Mouse (Mus musculus) CH12.LX (cell line): ENCODE results near the gene Gng4. TPM values are rescaled to one million over a fixed set of nuclear protein-coding genes. Genes with fewer than 3 reads are reported as not detected.

Experiments
- DNase-seq: peaks from one replicate; pipeline ENCODE4 v3.0.0-alpha.2; 2013; ENCODE audit errors: extremely low read depth
- H3K27ac ChIP-seq: 2 replicates; pipeline ENCODE4 v1.5.1; 2012; ENCODE audit warnings: low read depth, mild to moderate bottlenecking, control low read depth, moderate library complexity; ENCODE audit not compliant: insufficient read depth
- H3K27me3 ChIP-seq: replicated peaks from 2 replicates; pipeline ENCODE3; 2012; ENCODE audit warnings: inconsistent platforms
- H3K36me3 ChIP-seq, 2 experiments: replicated peaks in 1 of 2; 2 replicates each; pipeline versions ENCODE3 to v1.6.1; 2012; ENCODE audit warnings: inconsistent platforms in 1 of 2, low read length in 1 of 2, mild to moderate bottlenecking in 1 of 2, mixed read lengths in 1 of 2, moderate library complexity in 1 of 2; ENCODE audit not compliant: control insufficient read depth in 1 of 2, insufficient read depth in 1 of 2
- H3K4me1 ChIP-seq, 2 experiments: 2 replicates each; pipeline ENCODE4 v1.6.1; 2012; ENCODE audit warnings: inconsistent platforms in 1 of 2, moderate library complexity in 1 of 2; ENCODE audit not compliant: insufficient read depth in 2 of 2, control insufficient read depth in 1 of 2
- H3K4me2 ChIP-seq: 2 replicates; pipeline ENCODE4 v1.6.1; 2012; ENCODE audit warnings: low read depth, mild to moderate bottlenecking, control low read depth; ENCODE audit not compliant: poor library complexity, insufficient read depth, severe bottlenecking
- H3K4me3 ChIP-seq, 3 experiments: fragments of 150-350 bp in 1 of 3; sonication (generic) in 1 of 3; replicated peaks in 1 of 3; 2 replicates each; pipeline versions ENCODE3 to v1.5.1; 2011 to 2012; ENCODE audit warnings: low read depth in 2 of 3, low read length in 2 of 3, mild to moderate bottlenecking in 2 of 3, moderate library complexity in 2 of 3, control low read depth in 1 of 3, improper control_type of control experiment in 1 of 3, inconsistent platforms in 1 of 3, mixed read lengths in 1 of 3; ENCODE audit not compliant: poor library complexity in 1 of 3
- H3K79me2 ChIP-seq: replicated peaks from 2 replicates; pipeline ENCODE4 v1.6.1; 2012; ENCODE audit warnings: mild to moderate bottlenecking, moderate library complexity; ENCODE audit not compliant: control insufficient read depth, poor library complexity, insufficient read depth, severe bottlenecking; ENCODE audit errors: extremely low read depth
- H3K9ac ChIP-seq: 2 replicates; pipeline ENCODE4 v1.6.1; 2012; ENCODE audit warnings: low read depth, mild to moderate bottlenecking, control low read depth, moderate library complexity; ENCODE audit not compliant: insufficient read depth
- H3K9me3 ChIP-seq: replicated peaks from 2 replicates; pipeline ENCODE3; 2012; ENCODE audit warnings: low read length, inconsistent platforms, mixed read lengths
- BHLHE40 ChIP-seq: IDR thresholded peaks from 2 replicates; pipeline ENCODE4 v1.6.1; 2011; ENCODE audit warnings: mild to moderate bottlenecking, low read depth, low read length, improper control_type of control experiment
- CHD1 ChIP-seq: IDR thresholded peaks from 2 replicates; pipeline ENCODE4 v1.6.1; 2012; ENCODE audit warnings: low read depth, low read length, improper control_type of control experiment, inconsistent platforms
- CHD2 ChIP-seq: IDR thresholded peaks from 2 replicates; pipeline ENCODE4 v1.6.1; 2011; ENCODE audit warnings: low read length, improper control_type of control experiment
- CTCF ChIP-seq, 2 experiments: IDR thresholded peaks in 1 of 2; conservative IDR thresholded peaks in 1 of 2; 2 replicates each; pipeline ENCODE4 v1.5.1; 2011 to 2012; ENCODE audit warnings: low read depth in 2 of 2, low read length in 2 of 2, improper control_type of control experiment in 1 of 2, inconsistent platforms in 1 of 2, mild to moderate bottlenecking in 1 of 2, moderate library complexity in 1 of 2
- ELF1 ChIP-seq: IDR thresholded peaks from 2 replicates; pipeline ENCODE4 v1.6.1; 2014; ENCODE audit warnings: low read depth, mild to moderate bottlenecking, inconsistent platforms, low read length, improper control_type of control experiment
- JUN ChIP-seq: IDR thresholded peaks from 2 replicates; pipeline ENCODE4 v1.6.1; 2011; ENCODE audit warnings: low read depth, mild to moderate bottlenecking, low read length, improper control_type of control experiment, moderate library complexity; ENCODE audit not compliant: insufficient read depth
- JUND ChIP-seq: conservative IDR thresholded peaks from 2 replicates; pipeline ENCODE4 v1.6.1; 2011; ENCODE audit warnings: low read depth, low read length, improper control_type of control experiment
- KAT2A ChIP-seq: IDR thresholded peaks from 2 replicates; pipeline ENCODE4 v1.6.1; 2012; ENCODE audit warnings: low read length, improper control_type of control experiment, inconsistent platforms; ENCODE audit not compliant: insufficient replicate concordance
- MYC ChIP-seq: IDR thresholded peaks from 2 replicates; pipeline ENCODE4 v1.6.1; 2011; ENCODE audit warnings: low read depth, mild to moderate bottlenecking, improper control_type of control experiment, low read length
- NELFE ChIP-seq: IDR thresholded peaks from 2 replicates; pipeline ENCODE4 v1.6.1; 2011; ENCODE audit warnings: low read depth, low read length, improper control_type of control experiment
- PAX5 ChIP-seq: IDR thresholded peaks from 2 replicates; pipeline ENCODE4 v1.6.1; 2012; ENCODE audit warnings: low read length, inconsistent platforms, mixed read lengths
- SIN3A ChIP-seq: IDR thresholded peaks from 2 replicates; pipeline ENCODE4 v1.6.1; 2012; ENCODE audit warnings: low read length, improper control_type of control experiment, inconsistent platforms
- SMC3 ChIP-seq: IDR thresholded peaks from 2 replicates; pipeline ENCODE4 v1.6.1; 2011; ENCODE audit warnings: low read depth, low read length, improper control_type of control experiment
- TBP ChIP-seq: conservative IDR thresholded peaks from 2 replicates; pipeline ENCODE4 v1.6.1; 2011; ENCODE audit warnings: low read depth, low read length, improper control_type of control experiment
- TCF12 ChIP-seq: IDR thresholded peaks from 2 replicates; pipeline ENCODE4 v1.6.1; 2014; ENCODE audit warnings: low read depth, mild to moderate bottlenecking, inconsistent platforms, low read length, improper control_type of control experiment
- UBTF ChIP-seq: IDR thresholded peaks from 2 replicates; pipeline ENCODE4 v1.6.1; 2012; ENCODE audit warnings: low read depth, mild to moderate bottlenecking, inconsistent platforms, low read length, improper control_type of control experiment, moderate library complexity
- USF1 ChIP-seq: IDR thresholded peaks from 2 replicates; pipeline ENCODE4 v1.6.1; 2014; ENCODE audit warnings: low read depth, mild to moderate bottlenecking, inconsistent platforms, low read length, improper control_type of control experiment
- ZC3H11A ChIP-seq: IDR thresholded peaks from 2 replicates; pipeline ENCODE4 v1.6.1; 2012; ENCODE audit warnings: low read depth, mild to moderate bottlenecking, inconsistent platforms, low read length, improper control_type of control experiment
- ZKSCAN1 ChIP-seq: IDR thresholded peaks from 2 replicates; pipeline ENCODE4 v1.6.1; 2012; ENCODE audit warnings: low read depth, inconsistent platforms, low read length, improper control_type of control experiment, borderline replicate concordance
- ZMIZ1 ChIP-seq: IDR thresholded peaks from 2 replicates; pipeline ENCODE4 v1.6.1; 2012; ENCODE audit warnings: low read depth, mild to moderate bottlenecking, inconsistent platforms, low read length, improper control_type of control experiment
- ZNF384 ChIP-seq: IDR thresholded peaks from 2 replicates; pipeline ENCODE4 v1.6.1; 2012; ENCODE audit warnings: low read depth, low read length, improper control_type of control experiment, inconsistent platforms
- dilution Hi-C: fragments of 300-500 bp; cut with MboI; formaldehyde crosslinking; loops from 2 replicates; pipeline ENCODE4 v1.14.3; 2020; ENCODE audit warnings: low sequenced_read_pairs; ENCODE audit not compliant: extremely low pct_unique_long_range_greater_than_20kb, extremely low pct_ligation_motif_present
- in situ Hi-C: fragments of 300-500 bp; cut with MboI; formaldehyde crosslinking; loops from 3 replicates; pipeline ENCODE4 v1.14.3; 2019; ENCODE audit warnings: low sequenced_read_pairs, low pct_ligation_motif_present, low pct_unique_long_range_greater_than_20kb, mixed read lengths
- polyA plus RNA-seq: library from polyadenylated mRNA; unstranded; fragments of >175 nt; gene quantifications from 2 replicates; pipeline ENCODE4 v1.2.1, GENCODE M21; 2012; ENCODE audit warnings: low read depth; ENCODE audit not compliant: insufficient read length
- total RNA-seq, 2 experiments: library from RNA; depleted of rRNA; stranded (reverse); fragments of 300-350 nt in 1 of 2; fragments of >200 nt in 1 of 2; gene quantifications; 2 replicates each; pipeline ENCODE4 v1.2.3; 2012 to 2014

Gene Gng4
- total and polyA plus RNA-seq, 3 experiments, result not detected

- no peaks in the 10 kb centered on the region for H3K27me3 ChIP-seq
- H3K4me2 ChIP-seq, result no peak overlapping the region
- TF ChIP-seq CHD1, result no peak
- no peak for TF ChIP-seq ELF1
- no peak for TF ChIP-seq NELFE
- TF ChIP-seq CHD2, result no peak
- TF ChIP-seq TBP, result no peak
- no peak for TF ChIP-seq JUN
- no peak for TF ChIP-seq JUND
- no peak for TF ChIP-seq KAT2A
- no peak for TF ChIP-seq ZMIZ1
- no peak for TF ChIP-seq MYC
- TF ChIP-seq BHLHE40, result no peak
- TF ChIP-seq ZC3H11A, result no peak
- TF ChIP-seq, all 38 proteins: peak for 0
- no peak for DNase-seq
- Histone ChIP-seq H3K36me3 (no peaks in the 10 kb centered on the region), H3K4me1 (peaks cover 0 to 5% of the 10 kb centered on the region in 2 experiments; a peak in 1 of 4 replicates), H3K27ac (no peak overlapping the region), H3K9ac (no peak overlapping the region), H3K4me3 (no peak overlapping the region), H3K79me2 (no peaks in the 10 kb centered on the region), H3K9me3 (no peaks in the 10 kb centered on the region)
- dilution Hi-C loops, result no loop called here
- in situ Hi-C loops, result no loop called here
Measured at GRCm38 (mm10) chr13:13798775-13799174, 14.9 kb downstream of the Gng4 start.

- no peak overlapping the region for H3K27ac ChIP-seq
- DNase-seq, result no peak
- peaks cover 0 to 3% of the 10 kb centered on the region in 2 experiments; a peak in 1 of 4 replicates for H3K4me1 ChIP-seq
- H3K27me3 ChIP-seq, result no peaks in the 10 kb centered on the region
- dilution Hi-C loops (no loop called here), in situ Hi-C loops (no loop called here)
- no peaks in the 10 kb centered on the region for H3K36me3 ChIP-seq
- TF ChIP-seq TCF12, result no peak
- no peak for TF ChIP-seq UBTF
- no peak for TF ChIP-seq SIN3A
- no peak for TF ChIP-seq USF1
- TF ChIP-seq JUND, result no peak
- TF ChIP-seq CTCF (conservative IDR thresholded peaks at IDR 0.05 in 1 of 2, IDR thresholded peaks at IDR 0.05 in 1 of 2; ENCODE audit: low read depth in 2 of 2, low read length in 2 of 2), result no peak
- no peak for TF ChIP-seq SMC3
- no peak for TF ChIP-seq PAX5
- no peak for TF ChIP-seq ZKSCAN1
- no peak for TF ChIP-seq ZNF384
- no peaks in the 10 kb centered on the region for H3K79me2 ChIP-seq
- H3K9me3 ChIP-seq, result no peaks in the 10 kb centered on the region
- no peak overlapping the region for H3K9ac ChIP-seq
- H3K4me3 ChIP-seq, result no peak overlapping the region
- H3K4me2 ChIP-seq, result no peak overlapping the region
Measured at GRCm38 (mm10) chr13:13808337-13809132, 24.7 kb downstream of the Gng4 start.
